Mouse (Mus musculus): ENCODE data around the gene Pdzd2.

GRCm38 (mm10) chr15:12571168-12571567 is 168.6 kb downstream of the Pdzd2 start:
- TF ChIP-seq POLR2A (IDR thresholded peaks at IDR 0.05; ENCODE audit: borderline replicate concordance, extremely low read depth, low read depth, low read length) (no peak), CTCF (IDR thresholded peaks at IDR 0.05; ENCODE audit: insufficient read depth, low read length) (no peak)

Measured in lung, adult 2 months (tissue).